Mouse (Mus musculus) ES-E14 (cell line): ENCODE measurements around the gene Schip1. TPM values are rescaled to one million over a fixed set of nuclear protein-coding genes. Genes with fewer than 3 reads are reported as not detected.

Experiments
- DNase-seq: peaks from one replicate; pipeline ENCODE4 v3.0.0-alpha.2; 2013; ENCODE audit warnings: low read depth, low spot score
- H3K27ac ChIP-seq: 2 replicates; pipeline ENCODE4 v1.5.1; 2012; ENCODE audit warnings: low read depth, mild to moderate bottlenecking, low read length, moderate library complexity, mixed read lengths; ENCODE audit not compliant: poor library complexity, insufficient read depth, severe bottlenecking
- H3K36me3 ChIP-seq: 2 replicates; pipeline ENCODE4 v1.6.1; 2012; ENCODE audit warnings: mild to moderate bottlenecking, low read length, moderate library complexity, mixed read lengths; ENCODE audit not compliant: control insufficient read depth, poor library complexity, insufficient read depth, severe bottlenecking
- H3K4me1 ChIP-seq, 2 experiments: fragments of 150-350 bp in 1 of 2; sonication (generic) in 1 of 2; 2 replicates each; pipeline ENCODE4 v1.6.1; 2012; ENCODE audit warnings: low read length in 2 of 2, mild to moderate bottlenecking in 1 of 2, mixed read lengths in 1 of 2; ENCODE audit not compliant: control insufficient read depth in 2 of 2, insufficient read depth in 2 of 2, poor library complexity in 1 of 2
- H3K4me3 ChIP-seq, 2 experiments: fragments of 150-350 bp in 1 of 2; sonication (generic) in 1 of 2; 2 replicates each; pipeline ENCODE4 v1.5.1; 2012; ENCODE audit warnings: low read length in 2 of 2, low read depth in 1 of 2, mild to moderate bottlenecking in 1 of 2, mixed read lengths in 1 of 2; ENCODE audit not compliant: insufficient read depth in 1 of 2, poor library complexity in 1 of 2, severe bottlenecking in 1 of 2
- H3K9ac ChIP-seq: 2 replicates; pipeline ENCODE4 v1.6.1; 2012; ENCODE audit warnings: low read depth, mild to moderate bottlenecking, low read length, mixed read lengths; ENCODE audit not compliant: poor library complexity, insufficient read depth, severe bottlenecking
- H3K9me3 ChIP-seq: fragments of 150-350 bp; sonication (generic); 2 replicates; pipeline ENCODE4 v1.6.1; 2012; ENCODE audit warnings: low read depth, mild to moderate bottlenecking, low read length; ENCODE audit not compliant: control insufficient read depth, insufficient read depth
- CHD2 ChIP-seq: IDR thresholded peaks from 2 replicates; pipeline ENCODE4 v1.6.1; 2014; ENCODE audit warnings: mild to moderate bottlenecking, low read depth, low read length, inconsistent platforms
- HCFC1 ChIP-seq: IDR thresholded peaks from 2 replicates; pipeline ENCODE4 v1.6.1; 2012; ENCODE audit warnings: low read length, inconsistent platforms, borderline replicate concordance; ENCODE audit not compliant: insufficient read depth
- MAFK ChIP-seq: IDR thresholded peaks from 2 replicates; pipeline ENCODE4 v1.6.1; 2014; ENCODE audit warnings: mild to moderate bottlenecking, low read depth, low read length, inconsistent platforms; ENCODE audit not compliant: insufficient read depth
- ZC3H11A ChIP-seq: IDR thresholded peaks from 2 replicates; pipeline ENCODE4 v1.6.1; 2012; ENCODE audit warnings: low read depth, mild to moderate bottlenecking, inconsistent platforms, low read length, borderline replicate concordance
- ZNF384 ChIP-seq: IDR thresholded peaks from 2 replicates; pipeline ENCODE4 v1.6.1; 2012; ENCODE audit warnings: low read depth, low read length, inconsistent platforms
- in situ Hi-C, 2 experiments: fragments of 600-800 bp; cut with MboI; formaldehyde crosslinking; loops; one replicate each; pipeline ENCODE4 v1.15.1; 2025; ENCODE audit warnings: low sequenced_read_pairs in 2 of 2, inconsistent platforms in 1 of 2; ENCODE audit not compliant: unreplicated experiment in 2 of 2
- total RNA-seq: library from RNA; depleted of rRNA; stranded (reverse); fragments of 300-350 nt; gene quantifications from 2 replicates; pipeline ENCODE4 v1.2.3, GENCODE M21; 2012

Gene Schip1
- total RNA-seq, 1 experiment: 38.3 TPM

DNA sequence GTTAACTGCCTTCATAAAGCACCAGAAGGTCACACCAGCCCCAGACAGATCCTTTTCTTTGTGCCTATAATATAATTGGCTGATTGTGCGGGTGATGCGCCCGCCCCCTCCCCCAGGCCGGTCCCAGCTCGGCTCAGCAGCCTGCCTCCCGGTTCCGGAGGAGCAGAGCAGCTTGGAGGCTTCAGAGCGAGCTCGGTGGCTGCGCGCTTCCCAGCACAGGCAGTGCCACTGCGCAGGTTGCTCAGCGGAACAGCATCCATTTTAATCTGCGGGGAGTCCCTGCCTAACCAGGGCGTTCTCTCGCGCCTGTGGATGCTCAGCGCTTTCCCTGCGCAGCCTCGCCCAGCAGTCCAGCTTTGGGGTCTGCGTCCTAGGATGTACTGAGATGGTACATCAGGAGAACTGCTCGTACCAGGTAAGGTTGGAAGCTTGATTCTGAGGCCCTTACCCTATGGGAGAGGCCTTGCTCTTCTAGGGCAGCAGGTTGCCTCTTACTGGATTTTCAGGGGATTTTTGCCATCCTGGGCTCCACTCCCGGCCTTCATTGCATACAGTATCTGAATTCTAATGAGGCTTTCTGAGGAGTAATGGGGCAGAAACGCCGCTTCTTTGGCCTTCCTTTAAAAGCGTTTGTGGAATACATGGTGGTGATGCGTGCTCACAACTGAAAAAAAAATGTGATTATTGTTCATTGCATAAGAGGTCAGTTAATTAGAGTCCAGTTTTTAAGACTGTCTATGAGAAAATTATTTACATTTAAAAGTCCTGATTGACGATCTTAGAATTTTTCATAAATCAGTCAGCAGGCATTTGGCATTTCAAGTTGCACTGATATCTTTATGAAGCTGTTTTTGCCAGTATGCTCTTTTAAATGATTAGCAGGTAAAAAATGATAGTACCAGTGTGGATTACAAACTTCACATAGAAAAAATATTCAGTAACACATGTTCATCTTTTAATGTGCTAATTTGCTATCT, 507.9 kb downstream of the Schip1 start:
- DNase-seq: peak; percentile 53
- in situ Hi-C loops: no loop called here
- Histone ChIP-seq H3K4me3 (peak overlapping the region; percentile 52 to 65), H3K4me1 (peaks cover 19 to 23% of the 10 kb centered on the region in 2 experiments), H3K36me3 (no peaks in the 10 kb centered on the region; the same call in 1 of the 2 replicates), H3K9me3 (no peaks in the 10 kb centered on the region), H3K27ac (peak overlapping the region; percentile 12), H3K9ac (peak overlapping the region; percentile 57)
- TF ChIP-seq ZNF384 (no peak), HCFC1 (no peak; the same call in 1 of the 2 replicates), CHD2 (no peak), ZC3H11A (no peak), MAFK (no peak)

DNA sequence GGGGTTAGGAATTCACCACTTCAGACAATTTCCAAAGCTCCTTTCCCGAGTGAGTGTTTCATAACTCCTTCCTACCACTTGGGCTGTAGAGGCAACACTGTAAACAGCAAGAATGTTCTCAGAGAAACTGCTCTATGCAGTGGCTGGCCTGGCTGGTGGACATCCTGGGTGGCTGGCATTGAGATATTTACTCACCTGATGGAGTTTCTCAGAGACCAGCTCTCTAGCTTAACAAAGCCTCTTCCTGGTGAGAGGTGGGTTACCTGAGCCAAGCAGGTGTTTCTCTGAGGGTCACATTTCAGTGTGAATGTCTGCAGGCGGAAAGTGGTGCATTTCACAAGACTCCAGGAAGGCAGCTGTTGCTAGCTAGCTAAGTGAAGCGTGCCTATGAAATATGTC, 508.6 kb downstream of the Schip1 start:
- Histone ChIP-seq H3K9ac (no peak overlapping the region), H3K27ac (no peak overlapping the region; the same call in 1 of the 2 replicates), H3K9me3 (no peaks in the 10 kb centered on the region), H3K4me1 (peaks cover 18 to 20% of the 10 kb centered on the region in 2 experiments), H3K36me3 (no peaks in the 10 kb centered on the region; the same call in 1 of the 2 replicates), H3K4me3 (peak overlapping the region; percentile 22 to 65; a peak in 3 of 4 replicates)
- TF ChIP-seq MAFK (no peak), ZC3H11A (no peak), HCFC1 (no peak), CHD2 (no peak), ZNF384 (no peak)
- in situ Hi-C loops: no loop called here
- no peak for DNase-seq

DNA sequence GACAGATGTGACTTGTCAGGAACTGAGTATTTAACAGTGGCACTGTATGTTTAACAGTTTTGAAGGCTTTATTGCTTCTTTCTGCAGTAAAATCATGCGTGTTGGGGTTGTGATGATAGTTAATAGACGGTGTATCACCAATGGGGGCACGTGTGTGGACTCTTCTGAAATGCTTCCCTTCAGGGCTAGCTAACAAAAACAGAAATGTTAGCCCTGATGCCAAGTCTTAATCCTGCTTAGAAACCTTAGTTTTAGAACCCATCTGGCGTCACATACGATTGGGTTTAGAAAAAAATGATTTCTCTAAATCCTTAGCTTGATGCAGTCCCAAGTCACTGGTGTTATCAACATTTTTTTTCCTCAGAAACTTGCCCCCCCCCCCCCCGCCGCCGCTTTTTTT, 509.5 kb downstream of the Schip1 start:
- in situ Hi-C loops: no loop called here
- TF ChIP-seq ZC3H11A: no peak
- TF ChIP-seq HCFC1: no peak
- peak; percentile 48; the same call in 1 of the 2 replicates for TF ChIP-seq ZNF384
- TF ChIP-seq CHD2: no peak
- no peak for TF ChIP-seq MAFK
- Histone ChIP-seq H3K4me1 (peaks cover 16 to 18% of the 10 kb centered on the region in 2 experiments), H3K4me3 (no peak overlapping the region), H3K9me3 (no peaks in the 10 kb centered on the region), H3K36me3 (no peaks in the 10 kb centered on the region; the same call in 1 of the 2 replicates), H3K9ac (no peak overlapping the region), H3K27ac (no peak overlapping the region)
- no peak for DNase-seq

DNA sequence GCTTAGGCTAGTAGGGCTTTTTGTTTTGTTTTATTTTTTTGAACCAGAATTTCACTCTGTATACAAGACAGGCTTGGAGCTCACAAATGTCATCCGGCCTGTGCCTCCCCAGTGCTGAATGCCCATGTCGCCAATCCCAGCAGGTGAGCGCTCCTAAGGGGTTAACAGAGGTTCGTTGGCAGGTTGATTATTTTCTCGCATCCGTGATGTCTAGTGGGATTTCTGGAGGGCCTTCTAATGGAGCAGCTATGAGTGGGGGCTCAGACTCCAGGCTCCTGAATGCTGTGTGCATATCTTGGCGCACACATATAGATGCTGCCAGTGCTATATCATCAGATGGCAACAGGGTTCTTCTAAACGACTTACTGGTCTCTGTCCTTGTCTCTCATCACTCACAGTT, 510.0 kb downstream of the Schip1 start:
- Histone ChIP-seq H3K36me3 (no peaks in the 10 kb centered on the region; the same call in 1 of the 2 replicates), H3K9ac (no peak overlapping the region), H3K4me1 (peaks cover 16 to 17% of the 10 kb centered on the region in 2 experiments), H3K9me3 (no peaks in the 10 kb centered on the region), H3K4me3 (no peak overlapping the region), H3K27ac (no peak overlapping the region)
- in situ Hi-C loops: no loop called here
- no peak for TF ChIP-seq MAFK
- no peak for TF ChIP-seq ZC3H11A
- TF ChIP-seq ZNF384: no peak
- TF ChIP-seq CHD2: no peak
- no peak for TF ChIP-seq HCFC1
- no peak for DNase-seq
